Mouse (Mus musculus) midbrain, embryonic 13.5 days (tissue): ENCODE data around the gene Primpol. TPM values are rescaled to one million over a fixed set of nuclear protein-coding genes. Genes with fewer than 3 reads are reported as not detected.

Experiments
- ATAC-seq: fragments of 200-750 bp; cut with Nextera tagmentation; 2 replicates; pipeline ENCODE4 v1.8.0; 2017; ENCODE audit warnings: mild to moderate bottlenecking, moderate TSS enrichment, moderate library complexity
- H3K27ac ChIP-seq: fragments of 300-500 bp; sonication (generic); 2 replicates; pipeline ENCODE4 v1.5.1; 2015; ENCODE audit warnings: inconsistent platforms, mild to moderate bottlenecking, moderate library complexity
- H3K27me3 ChIP-seq: fragments of 300-500 bp; sonication (generic); 2 replicates; pipeline ENCODE4 v1.6.1; 2015; ENCODE audit warnings: mild to moderate bottlenecking, inconsistent platforms
- H3K36me3 ChIP-seq: fragments of 300-500 bp; sonication (generic); 2 replicates; pipeline ENCODE4 v1.6.1; 2015; ENCODE audit warnings: mild to moderate bottlenecking, inconsistent platforms
- H3K4me1 ChIP-seq: fragments of 300-500 bp; sonication (generic); replicated peaks from 2 replicates; pipeline ENCODE4 v1.6.1; 2015; ENCODE audit warnings: inconsistent platforms
- H3K4me2 ChIP-seq: fragments of 300-500 bp; sonication (generic); replicated peaks from 2 replicates; pipeline ENCODE4 v1.6.1; 2015; ENCODE audit warnings: moderate library complexity, mild to moderate bottlenecking, inconsistent platforms
- H3K4me3 ChIP-seq: fragments of 300-500 bp; sonication (generic); replicated peaks from 2 replicates; pipeline ENCODE4 v1.5.1; 2015; ENCODE audit warnings: mild to moderate bottlenecking, inconsistent platforms
- H3K9ac ChIP-seq: fragments of 300-500 bp; sonication (generic); replicated peaks from 2 replicates; pipeline ENCODE4 v1.6.1; 2015; ENCODE audit warnings: mild to moderate bottlenecking, inconsistent platforms
- H3K9me3 ChIP-seq: fragments of 300-500 bp; sonication (generic); 2 replicates; pipeline ENCODE4 v1.6.1; 2016; ENCODE audit warnings: mild to moderate bottlenecking, inconsistent platforms
- WGBS: fragments of 180-500 bp; shearing (Covaris S2); methylation state at CpG from one replicate; pipeline ENCODE4 v1.1.7; 2015; 5-methylcytosine and 5-hydroxymethylcytosine counted together
- polyA plus RNA-seq: library from polyadenylated mRNA; unstranded; fragments of >200 nt; fragmentation: Nextera tagmentation; extraction: Ambion mirVana; gene quantifications from 2 replicates; pipeline ENCODE4 v1.2.1, GENCODE M21; 2015

Gene Primpol
- polyA plus RNA-seq, 1 experiment from 2014 or later = 9.3 TPM

GRCm38 (mm10) chr8:46625166-46625565 is 8.2 kb upstream of the Primpol start:
- H3K27ac ChIP-seq = no peak overlapping the region
- H3K36me3 ChIP-seq = peaks cover 11% of the 10 kb centered on the region; the same call in 1 of the 2 replicates
- no peak overlapping the region for H3K4me3 ChIP-seq
- no peak for ATAC-seq
- H3K4me1 ChIP-seq = peaks cover 10% of the 10 kb centered on the region
- H3K9ac ChIP-seq = no peak overlapping the region
- H3K4me2 ChIP-seq = no peak overlapping the region
- no peaks in the 10 kb centered on the region for H3K9me3 ChIP-seq
- H3K27me3 ChIP-seq = no peaks in the 10 kb centered on the region
- 71% methylated on average over 1 of the region's 1 CpGs for WGBS

GRCm38 (mm10) chr8:46622446-46623270 is 5.6 kb upstream of the Primpol start:
- H3K9me3 ChIP-seq = no peaks in the 10 kb centered on the region
- ATAC-seq = no peak
- H3K4me3 ChIP-seq = no peak overlapping the region
- no peak overlapping the region for H3K4me2 ChIP-seq
- H3K27ac ChIP-seq = no peak overlapping the region
- H3K4me1 ChIP-seq = peaks cover 29% of the 10 kb centered on the region
- 75% methylated on average over 9 of the region's 9 CpGs for WGBS
- H3K27me3 ChIP-seq = no peaks in the 10 kb centered on the region
- H3K36me3 ChIP-seq = no peaks in the 10 kb centered on the region
- H3K9ac ChIP-seq = no peak overlapping the region

- Histone ChIP-seq H3K27ac (no peak overlapping the region), H3K9me3 (no peaks in the 10 kb centered on the region), H3K4me3 (peak overlapping the region; percentile 81), H3K4me1 (peaks cover 35% of the 10 kb centered on the region), H3K36me3 (no peaks in the 10 kb centered on the region), H3K4me2 (peak overlapping the region; percentile 83), H3K27me3 (no peaks in the 10 kb centered on the region), H3K9ac (peak overlapping the region; percentile 93)
- 1% methylated on average over 10 of the region's 10 CpGs for WGBS
- no peak for ATAC-seq
These were observed 1.8 kb upstream of the Primpol start for GRCm38 (mm10) chr8:46618639-46619320.

GRCm38 (mm10) chr8:46617690-46618620 is 943 bp upstream of the Primpol start:
- H3K4me1 ChIP-seq = peaks cover 35% of the 10 kb centered on the region
- no peaks in the 10 kb centered on the region for H3K27me3 ChIP-seq
- peak overlapping the region; percentile 81 for H3K4me3 ChIP-seq
- peak overlapping the region; percentile 93 for H3K9ac ChIP-seq
- peak overlapping the region; percentile 83 for H3K4me2 ChIP-seq
- under 1% methylated on average over 38 of the region's 38 CpGs for WGBS
- H3K36me3 ChIP-seq = no peaks in the 10 kb centered on the region
- peak overlapping the region; percentile 93 for H3K27ac ChIP-seq
- ATAC-seq = no peak; the same call in 1 of the 2 replicates
- no peaks in the 10 kb centered on the region for H3K9me3 ChIP-seq

GRCm38 (mm10) chr8:46615936-46616335 is 1.1 kb downstream of the Primpol start:
- Histone ChIP-seq H3K9me3 (no peaks in the 10 kb centered on the region), H3K4me3 (no peak overlapping the region), H3K9ac (no peak overlapping the region), H3K27ac (no peak overlapping the region), H3K4me2 (no peak overlapping the region; the same call in 1 of the 2 replicates), H3K36me3 (no peaks in the 10 kb centered on the region), H3K4me1 (peaks cover 27% of the 10 kb centered on the region), H3K27me3 (no peaks in the 10 kb centered on the region)
- 94% methylated on average over 8 of the region's 8 CpGs for WGBS
- ATAC-seq = no peak

- no peaks in the 10 kb centered on the region for H3K9me3 ChIP-seq
- no peak overlapping the region for H3K27ac ChIP-seq
- ATAC-seq = no peak
- H3K9ac ChIP-seq = no peak overlapping the region
- 86% methylated on average over 4 of the region's 4 CpGs for WGBS
- no peak overlapping the region for H3K4me2 ChIP-seq
- no peak overlapping the region for H3K4me3 ChIP-seq
- H3K36me3 ChIP-seq = no peaks in the 10 kb centered on the region; the same call in 1 of the 2 replicates
- peaks cover 7% of the 10 kb centered on the region for H3K4me1 ChIP-seq
- H3K27me3 ChIP-seq = no peaks in the 10 kb centered on the region
These were observed 3.6 kb downstream of the Primpol start for GRCm38 (mm10) chr8:46613377-46613776.

- H3K36me3 ChIP-seq = no peaks in the 10 kb centered on the region; the same call in 1 of the 2 replicates
- H3K4me2 ChIP-seq = no peak overlapping the region
- H3K4me1 ChIP-seq = peaks cover 6% of the 10 kb centered on the region; the same call in 1 of the 2 replicates
- no peaks in the 10 kb centered on the region for H3K27me3 ChIP-seq
- no peak overlapping the region for H3K9ac ChIP-seq
- H3K4me3 ChIP-seq = no peak overlapping the region
- ATAC-seq = no peak
- no peaks in the 10 kb centered on the region for H3K9me3 ChIP-seq
- WGBS = 88% methylated on average over 4 of the region's 4 CpGs
- H3K27ac ChIP-seq = no peak overlapping the region
These were observed 4.1 kb downstream of the Primpol start for GRCm38 (mm10) chr8:46612913-46613312.

- no peaks in the 10 kb centered on the region for H3K27me3 ChIP-seq
- no peaks in the 10 kb centered on the region; the same call in 1 of the 2 replicates for H3K36me3 ChIP-seq
- H3K4me1 ChIP-seq = peaks cover 6% of the 10 kb centered on the region; the same call in 1 of the 2 replicates
- 91% methylated on average over 8 of the region's 8 CpGs for WGBS
- no peak overlapping the region for H3K9ac ChIP-seq
- H3K9me3 ChIP-seq = no peaks in the 10 kb centered on the region
- H3K4me3 ChIP-seq = no peak overlapping the region
- no peak for ATAC-seq
- no peak overlapping the region for H3K27ac ChIP-seq
- H3K4me2 ChIP-seq = no peak overlapping the region
These were observed 5.5 kb downstream of the Primpol start for GRCm38 (mm10) chr8:46611557-46611956.

GRCm38 (mm10) chr8:46606930-46607329 is 10.1 kb downstream of the Primpol start:
- Histone ChIP-seq H3K9me3 (no peaks in the 10 kb centered on the region), H3K4me3 (no peak overlapping the region), H3K27me3 (no peaks in the 10 kb centered on the region), H3K4me1 (no peaks in the 10 kb centered on the region), H3K4me2 (no peak overlapping the region), H3K36me3 (peaks cover 6% of the 10 kb centered on the region; the same call in 1 of the 2 replicates), H3K9ac (no peak overlapping the region), H3K27ac (no peak overlapping the region)
- no peak for ATAC-seq
- WGBS = 84% methylated on average over 1 of the region's 1 CpGs

GRCm38 (mm10) chr8:46603587-46603986 is 13.4 kb downstream of the Primpol start:
- no peak for ATAC-seq
- H3K9me3 ChIP-seq = no peaks in the 10 kb centered on the region
- WGBS = 85% methylated on average over 5 of the region's 5 CpGs
- H3K9ac ChIP-seq = no peak overlapping the region
- H3K4me3 ChIP-seq = no peak overlapping the region
- no peak overlapping the region for H3K4me2 ChIP-seq
- no peak overlapping the region for H3K27ac ChIP-seq
- 0 out of 2 replicates have a peak, but pooled peaks cover 6% of the 10 kb centered on the region for H3K36me3 ChIP-seq
- no peaks in the 10 kb centered on the region for H3K27me3 ChIP-seq
- H3K4me1 ChIP-seq = no peaks in the 10 kb centered on the region

GRCm38 (mm10) chr8:46600959-46601707 is 15.9 kb downstream of the Primpol start:
- Histone ChIP-seq H3K36me3 (0 out of 2 replicates have a peak, but pooled peaks cover 6% of the 10 kb centered on the region), H3K4me3 (no peak overlapping the region), H3K4me2 (no peak overlapping the region), H3K9me3 (no peaks in the 10 kb centered on the region), H3K27ac (no peak overlapping the region), H3K27me3 (no peaks in the 10 kb centered on the region), H3K4me1 (no peaks in the 10 kb centered on the region), H3K9ac (no peak overlapping the region)
- 76% methylated on average over 10 of the region's 10 CpGs for WGBS
- ATAC-seq = no peak
